Mouse (Mus musculus) right cerebral cortex, postnatal 36 days (tissue): Measurements from ENCODE around the gene Cep131.

Experiments
- DNase-seq, 2 experiments: peaks; one replicate each; pipeline ENCODE4 v3.0.0; 2022; ENCODE audit warnings: low spot score in 2 of 2, mixed read lengths in 1 of 2

Cep131 gene

DNA sequence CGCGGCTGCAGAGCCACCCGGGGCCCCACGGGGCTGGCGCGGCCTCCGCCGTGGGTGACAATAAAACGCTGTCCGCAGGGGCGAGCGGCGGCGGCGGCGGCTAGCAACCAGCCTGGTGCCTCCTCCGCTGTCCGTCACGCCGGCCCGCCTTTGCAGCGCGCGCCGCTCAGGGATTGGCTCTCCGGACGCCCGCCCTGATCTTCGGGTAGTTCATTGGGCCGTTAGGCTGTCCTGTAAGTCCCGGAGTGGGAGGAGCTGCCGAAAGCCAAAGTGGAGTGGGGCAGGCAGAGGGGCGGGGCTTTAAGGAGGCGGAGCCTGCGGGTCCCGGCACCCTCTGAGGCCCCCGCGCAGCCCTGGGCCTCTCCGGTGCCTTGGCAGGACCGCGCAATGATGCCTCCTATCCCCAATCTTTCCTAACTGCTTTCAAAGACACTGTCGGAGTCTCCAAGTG is at the start of gene Cep131:
TSS of gene Cep131 (minus strand) at position 126 of the 451 bp plus-strand sequence.
- DNase-seq, result peak; percentile 98

DNA sequence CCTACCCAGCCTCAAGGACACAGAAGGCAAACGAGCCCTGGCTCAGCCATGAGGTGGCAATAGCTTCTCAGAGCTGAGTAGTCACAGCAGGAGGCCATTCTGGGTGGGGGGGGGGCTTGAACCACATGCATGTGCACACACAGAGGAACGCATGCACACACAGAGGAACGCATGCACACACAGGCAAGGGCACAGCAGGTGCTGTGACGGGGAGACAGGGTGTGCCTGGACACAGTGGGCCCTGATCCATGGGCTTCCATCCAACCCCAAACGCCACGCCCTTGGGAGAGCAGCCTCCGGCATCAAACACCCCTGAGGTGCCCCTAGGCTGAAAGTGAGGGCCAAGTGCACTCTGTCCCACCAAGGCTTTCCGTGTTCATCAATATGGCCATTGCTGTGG is 49.6 kb upstream of the Cep131 start:
- no peak for DNase-seq

DNA sequence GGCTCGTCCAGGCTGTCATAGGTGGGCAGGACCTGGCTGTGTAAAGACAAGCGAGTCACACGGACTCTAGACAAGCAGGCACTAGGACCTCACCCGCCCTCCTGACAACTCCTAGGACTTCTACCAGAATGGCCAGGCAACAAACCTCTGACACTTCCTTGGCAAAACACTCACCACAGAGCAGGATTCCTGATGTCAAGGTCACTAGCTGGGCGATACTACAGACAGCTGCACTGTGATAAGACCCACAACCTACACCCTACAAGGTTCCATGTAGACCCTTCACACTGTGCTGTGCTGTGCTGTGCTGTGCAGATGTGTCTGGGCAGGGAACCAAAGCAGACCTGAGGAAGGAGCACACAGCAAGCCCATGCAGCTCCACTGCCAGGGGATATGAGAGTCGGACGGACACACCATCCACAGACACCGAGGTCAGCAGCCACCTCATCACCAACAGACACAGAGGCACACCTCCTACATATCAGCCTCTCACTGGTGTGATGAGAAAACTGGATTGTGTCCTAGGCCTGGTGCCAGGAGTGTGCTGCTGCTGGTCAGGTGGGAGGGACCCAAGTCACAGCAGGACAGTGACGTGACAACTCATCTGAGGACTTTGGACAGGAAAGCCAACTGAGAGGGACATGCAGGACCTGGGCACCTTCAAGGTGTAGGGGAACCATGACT is 48.4 kb upstream of the Cep131 start:
- DNase-seq, result no peak

DNA sequence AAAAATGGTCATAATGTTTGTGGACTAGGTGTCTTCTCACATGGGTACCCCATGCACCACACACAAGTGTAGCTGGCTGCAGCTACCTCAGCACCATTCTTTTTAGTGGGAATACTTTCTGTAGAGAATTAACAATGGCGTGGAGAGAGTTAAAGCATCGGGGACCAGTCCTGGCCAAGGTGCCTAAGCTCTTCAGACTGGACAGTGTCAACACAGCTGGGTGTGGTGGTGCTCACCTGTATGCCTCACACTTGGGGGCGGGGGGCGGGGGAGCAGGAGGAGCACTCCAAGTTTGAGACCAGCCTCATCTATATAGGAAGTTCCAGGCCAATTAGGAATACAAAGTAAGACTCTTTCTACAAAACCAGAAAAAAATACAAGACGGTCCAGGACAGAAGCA is 47.5 kb upstream of the Cep131 start:
- no peak for DNase-seq

DNA sequence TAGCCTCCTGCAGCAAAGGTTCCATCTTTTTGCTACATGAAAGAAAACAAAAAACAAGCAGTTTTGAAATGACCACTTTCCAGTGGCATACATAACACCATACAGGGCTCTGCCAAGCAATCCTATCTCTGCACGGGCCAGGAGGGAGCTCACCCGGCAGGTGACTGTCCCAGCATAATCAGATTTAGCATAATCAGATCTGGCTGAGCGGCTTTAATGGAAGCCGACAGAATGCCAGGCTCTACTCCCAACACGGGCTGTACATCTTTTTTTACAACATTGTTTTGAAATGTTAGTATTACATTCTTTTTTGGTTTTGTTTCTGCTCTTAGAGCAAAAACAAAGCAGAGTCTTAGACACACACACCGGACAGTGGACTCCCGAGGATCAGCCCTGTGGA is 42.7 kb upstream of the Cep131 start:
- DNase-seq, result no peak

DNA sequence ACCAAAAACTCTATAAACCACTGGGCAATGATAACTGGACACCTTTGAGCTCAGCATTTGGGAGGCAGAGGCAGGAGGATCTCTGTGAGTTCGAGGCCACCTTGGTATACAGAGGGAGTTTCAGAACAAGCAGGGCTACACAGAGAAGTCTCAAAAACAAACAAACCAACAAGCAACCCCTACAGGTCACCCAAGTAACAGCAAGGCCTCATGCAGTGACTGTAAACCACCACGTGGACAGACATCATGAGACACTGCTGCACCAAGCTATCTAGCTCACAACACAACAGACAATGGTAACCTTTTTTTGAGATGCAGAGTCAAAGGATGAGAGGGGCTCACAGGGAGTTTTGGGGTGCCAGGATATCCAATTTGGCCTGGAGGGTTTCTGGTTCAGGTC is 40.2 kb upstream of the Cep131 start:
- DNase-seq, result no peak

DNA sequence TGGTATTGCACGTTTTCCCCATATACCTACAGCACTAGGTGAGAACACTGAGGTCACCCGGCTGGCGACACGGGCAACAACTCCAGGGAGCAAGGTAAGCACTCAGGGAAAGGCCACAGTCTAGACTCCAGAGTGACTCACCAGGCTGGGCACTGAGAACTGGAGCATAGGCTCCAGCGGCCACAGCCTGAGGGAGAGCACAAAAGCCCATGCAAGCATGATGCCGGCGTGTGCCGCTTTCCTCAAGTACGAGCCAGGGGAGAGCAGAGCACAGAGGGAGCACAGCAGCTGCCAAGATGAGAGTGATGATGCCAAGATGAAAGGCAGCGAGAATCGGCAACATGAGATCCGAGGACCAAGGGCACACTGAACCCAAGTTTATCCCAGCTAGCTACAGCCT is 35.5 kb upstream of the Cep131 start:
- DNase-seq, result no peak

DNA sequence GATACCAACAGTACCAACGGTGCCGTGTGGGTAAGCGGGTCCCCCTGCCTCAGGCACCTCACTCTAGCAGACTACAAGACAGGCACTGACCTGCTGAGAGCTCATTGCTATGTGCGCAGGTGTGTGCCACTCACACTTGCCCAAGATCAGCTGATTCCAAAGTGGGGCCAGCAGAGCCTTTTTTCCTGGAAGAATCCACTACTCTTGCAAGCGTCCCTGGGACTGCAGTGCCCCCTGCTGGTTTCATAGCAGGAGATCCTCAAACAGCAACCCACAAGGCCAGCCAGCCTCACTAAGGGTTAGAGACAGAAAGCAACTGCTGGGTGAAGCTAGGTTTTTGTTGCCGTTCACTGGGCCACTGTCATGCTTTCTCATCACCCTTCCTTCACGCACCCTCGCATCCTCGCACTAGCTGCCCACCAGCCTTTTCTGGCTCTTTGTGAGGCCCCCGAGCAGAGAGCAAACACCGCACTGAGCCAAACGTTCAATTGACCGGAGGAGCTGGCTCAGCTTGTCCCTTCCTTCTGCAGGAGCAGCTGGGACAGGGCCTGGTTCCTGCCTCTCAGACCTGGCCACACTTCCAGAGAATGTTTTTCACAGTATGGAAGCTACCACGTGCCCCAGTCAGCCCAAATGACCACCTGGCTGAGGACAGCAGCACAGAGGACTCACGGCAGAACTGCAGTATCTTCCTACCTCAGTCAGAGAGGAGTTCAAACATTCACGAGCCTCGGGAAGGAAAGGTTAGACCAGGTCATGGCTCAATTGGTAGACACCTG is 34.2 kb upstream of the Cep131 start:
- DNase-seq, result peak; percentile 44 to 45

DNA sequence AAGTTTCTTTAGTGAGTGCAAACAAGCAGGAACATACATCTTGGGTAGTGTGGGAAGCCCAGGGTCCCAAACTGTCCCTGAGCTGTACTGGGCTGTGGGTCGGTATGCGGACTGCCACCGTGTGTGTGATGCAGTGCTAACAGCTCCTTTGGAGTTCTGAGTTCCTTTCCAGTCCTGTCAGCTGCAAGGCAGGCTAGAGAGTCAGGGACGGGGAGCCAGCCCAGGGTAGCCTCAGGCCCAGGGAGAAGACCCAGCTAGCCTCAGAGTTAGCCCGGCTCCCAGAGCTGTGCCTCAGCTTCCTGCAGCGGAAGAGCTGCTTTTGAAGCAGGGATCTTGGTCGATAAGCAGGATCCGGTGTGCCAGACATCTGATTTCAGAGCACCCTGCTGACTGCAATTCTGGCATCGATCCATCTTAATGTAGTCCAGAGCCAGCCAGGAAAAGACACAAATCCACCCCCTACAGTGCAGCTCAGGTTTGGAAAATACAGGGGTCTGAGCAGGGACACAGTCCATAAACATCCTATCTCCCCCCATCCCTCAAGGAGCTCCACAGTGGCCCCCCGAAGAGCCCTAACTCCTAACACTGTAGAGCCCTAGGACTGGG is 33.4 kb upstream of the Cep131 start:
- no peak for DNase-seq

DNA sequence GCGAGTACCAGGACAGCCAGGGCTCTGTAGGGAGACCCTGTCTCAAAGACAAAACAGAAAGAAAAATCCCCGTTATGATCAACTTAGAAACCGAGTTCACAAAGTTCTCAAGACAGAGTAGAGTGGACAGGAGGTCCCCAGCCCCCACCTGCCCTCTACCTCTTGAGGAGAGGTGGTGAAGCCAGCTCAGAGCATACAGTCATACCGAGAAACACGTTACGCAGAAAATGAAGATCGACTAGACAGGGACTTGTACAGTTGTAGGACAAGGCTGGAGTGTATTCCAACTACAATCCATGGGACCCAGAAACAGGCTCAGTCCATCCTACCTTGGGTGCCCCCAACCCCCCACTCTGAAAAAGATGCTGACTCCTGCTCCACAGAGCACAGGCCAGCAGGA is 32.5 kb upstream of the Cep131 start:
- no peak for DNase-seq

DNA sequence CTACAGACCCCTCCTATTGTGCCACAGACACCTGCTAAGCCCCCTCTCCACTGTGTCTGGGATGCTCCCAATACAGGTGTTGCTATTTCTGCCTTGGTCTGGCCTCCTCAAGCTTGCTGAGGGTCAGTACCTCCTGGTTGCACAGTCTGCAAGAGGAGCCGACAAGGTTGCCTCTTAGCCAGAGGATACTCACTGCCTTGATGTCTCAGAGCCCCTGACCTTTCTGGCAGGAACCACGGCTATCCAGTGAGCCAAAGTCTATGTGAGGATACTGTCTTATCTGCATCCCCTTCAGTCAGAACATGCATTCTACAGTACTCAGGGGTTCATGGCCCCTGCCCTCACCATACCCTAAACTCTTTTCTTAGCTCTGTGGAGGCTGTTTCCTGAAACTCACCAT is 31.0 kb upstream of the Cep131 start:
- DNase-seq, result no peak

DNA sequence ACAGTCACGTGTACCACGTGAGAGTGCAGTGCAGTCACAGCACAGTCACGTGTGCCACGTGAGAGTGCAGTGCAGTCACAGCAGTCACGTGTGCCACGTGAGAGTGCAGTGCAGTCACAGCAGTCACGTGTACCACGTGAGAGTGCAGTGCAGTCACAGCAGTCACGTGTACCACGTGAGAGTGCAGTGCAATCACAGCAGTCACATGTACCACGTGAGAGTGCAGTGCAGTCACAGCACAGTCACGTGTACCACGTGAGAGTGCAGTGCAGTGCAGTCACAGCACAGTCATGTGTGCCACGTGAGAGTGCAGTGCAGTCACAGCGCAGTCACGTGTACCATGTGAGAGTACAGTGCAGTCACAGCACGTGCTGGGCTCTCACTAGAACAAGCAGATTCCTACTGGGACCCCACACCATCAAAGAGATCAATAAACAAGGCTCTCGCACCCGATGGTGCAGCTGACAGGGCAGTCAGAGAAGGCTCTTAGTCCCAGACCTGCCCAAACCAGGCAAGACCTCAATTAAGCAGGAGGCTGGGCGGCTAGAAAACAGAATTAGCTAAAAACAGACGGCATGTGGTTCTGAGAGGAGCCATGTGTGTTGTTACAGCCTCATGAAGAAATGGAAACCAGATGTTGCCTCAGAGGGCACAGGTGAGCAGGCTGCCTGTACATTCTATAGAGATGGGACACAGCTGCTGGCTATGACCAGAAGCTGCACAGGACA is 28.0 kb upstream of the Cep131 start:
- DNase-seq, result no peak

DNA sequence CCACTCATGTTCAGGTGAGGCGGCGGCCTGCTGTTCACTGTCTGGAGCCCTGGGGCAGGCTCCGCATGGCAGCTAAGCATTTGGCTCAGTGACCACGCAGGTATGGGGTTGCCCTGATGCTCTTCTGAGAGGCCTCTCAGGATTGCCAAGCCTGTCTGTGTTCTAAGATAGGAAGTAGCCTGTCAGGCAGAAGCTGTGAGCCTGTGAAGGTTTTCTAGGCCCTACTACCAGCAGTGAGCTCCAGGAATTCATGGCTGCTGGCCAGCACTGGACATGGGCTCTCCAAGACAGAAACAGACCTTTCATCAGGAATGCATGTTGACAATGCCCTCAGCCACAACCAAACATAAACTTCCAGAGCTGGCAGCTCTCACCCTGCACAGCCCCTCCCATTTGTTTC is 25.5 kb upstream of the Cep131 start:
- DNase-seq, result no peak

DNA sequence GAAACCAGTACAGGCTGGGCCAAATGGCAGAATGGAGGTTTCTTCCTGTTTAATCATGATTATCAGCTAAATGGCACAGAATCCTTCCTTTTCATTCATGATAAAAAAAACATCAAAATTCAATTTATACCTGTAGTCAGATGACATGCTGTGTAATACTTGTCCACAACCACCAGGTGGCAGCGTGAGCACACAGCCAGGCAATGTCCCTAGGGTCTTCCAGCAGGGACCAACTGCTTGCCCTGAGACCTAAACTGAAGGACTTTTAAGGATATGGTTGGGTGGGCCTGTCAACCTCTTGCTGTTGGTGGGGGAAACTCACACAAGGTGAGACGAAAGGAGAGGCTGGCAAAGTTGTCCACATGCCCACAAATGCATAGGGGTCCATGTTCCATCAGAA is 24.4 kb upstream of the Cep131 start:
- DNase-seq, result no peak

DNA sequence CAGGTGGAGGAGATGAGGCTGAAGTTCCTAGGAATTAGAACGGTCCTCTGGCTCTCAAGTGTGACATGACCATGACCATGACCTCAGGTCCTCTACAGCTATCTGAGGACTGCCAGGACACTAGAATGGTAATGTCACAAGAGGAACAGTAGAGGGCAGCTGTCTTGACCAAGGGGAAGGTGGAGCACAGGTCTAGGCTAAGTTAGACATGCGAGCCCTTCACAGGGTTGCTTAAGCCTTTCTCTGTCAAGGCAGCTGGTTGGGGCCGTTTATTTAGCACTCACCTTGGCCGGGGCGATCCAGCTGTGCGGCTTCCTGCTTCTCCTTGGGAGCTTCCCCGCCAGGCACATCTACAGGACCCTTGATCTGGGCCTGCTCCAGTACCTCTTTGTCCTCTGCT is 23.9 kb upstream of the Cep131 start:
- no peak for DNase-seq

DNA sequence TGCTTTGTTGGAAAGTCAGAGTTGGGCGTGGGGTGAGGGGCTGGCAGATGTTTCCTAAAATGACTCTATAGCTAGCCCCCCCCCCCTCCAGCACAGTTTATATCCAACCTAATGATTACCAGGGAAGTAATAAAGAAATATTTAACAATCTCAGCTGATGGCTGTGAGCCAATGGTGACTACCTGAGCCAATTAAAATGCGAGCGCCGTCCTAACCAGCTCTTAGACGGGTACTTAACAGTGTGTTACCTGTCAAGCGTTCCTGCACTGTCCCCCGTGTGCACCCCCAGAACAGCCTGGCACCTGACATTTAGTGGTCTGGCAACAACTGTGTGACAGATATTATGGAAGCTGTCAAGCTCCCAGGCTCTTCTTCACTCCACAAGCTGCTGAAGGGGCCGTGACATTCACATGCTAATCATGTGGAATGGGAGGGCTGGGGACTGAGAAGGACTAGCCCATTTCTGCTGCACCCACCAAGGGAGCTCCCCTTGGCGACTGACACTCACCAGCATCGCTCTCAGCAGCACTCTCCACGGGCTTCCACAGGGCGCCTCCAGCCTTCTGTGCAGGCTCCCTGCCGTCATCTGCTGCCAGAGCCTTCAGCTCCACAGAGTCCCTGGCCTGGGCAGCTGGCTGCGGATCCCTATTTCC is 23.1 kb upstream of the Cep131 start:
- no peak for DNase-seq

DNA sequence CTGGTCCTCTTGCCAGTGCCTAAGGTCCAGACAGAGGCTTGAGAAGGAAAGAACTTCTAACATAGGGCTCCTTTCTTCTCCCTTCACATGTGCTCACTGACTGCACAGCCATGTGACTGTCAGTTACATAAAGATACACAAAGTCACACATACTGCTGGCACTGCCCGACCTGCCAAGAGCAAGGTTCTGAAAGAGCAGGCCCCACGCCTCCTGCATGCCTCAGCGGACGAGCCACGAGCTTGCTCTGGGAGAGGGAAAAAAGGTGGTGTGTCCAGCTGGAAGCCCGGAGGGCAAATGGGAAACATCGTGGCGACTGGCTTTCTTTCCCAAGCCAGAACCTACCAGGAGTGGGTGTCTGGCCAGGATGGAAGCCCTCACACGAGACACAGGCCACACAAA is 21.2 kb upstream of the Cep131 start:
- no peak for DNase-seq

DNA sequence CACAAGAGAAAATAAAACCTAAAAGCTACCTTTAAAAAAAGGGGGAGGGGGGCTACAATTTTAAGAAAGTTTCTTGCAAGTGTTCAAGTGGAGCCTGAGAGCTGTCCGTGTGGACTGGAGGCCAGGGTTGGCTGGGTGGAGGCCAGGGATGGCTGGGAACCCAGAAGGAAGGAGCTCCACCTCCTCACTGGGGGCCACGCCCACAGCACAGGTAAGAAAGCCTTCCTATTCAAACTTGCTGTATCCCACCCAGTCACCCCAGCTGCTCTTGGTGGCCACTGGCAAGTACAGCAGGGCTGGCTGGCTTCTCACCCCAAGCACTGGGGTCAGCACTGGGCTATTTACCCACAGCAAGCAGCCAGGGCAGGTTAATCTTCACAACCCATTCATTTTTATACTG is 20.4 kb upstream of the Cep131 start:
- no peak for DNase-seq

DNA sequence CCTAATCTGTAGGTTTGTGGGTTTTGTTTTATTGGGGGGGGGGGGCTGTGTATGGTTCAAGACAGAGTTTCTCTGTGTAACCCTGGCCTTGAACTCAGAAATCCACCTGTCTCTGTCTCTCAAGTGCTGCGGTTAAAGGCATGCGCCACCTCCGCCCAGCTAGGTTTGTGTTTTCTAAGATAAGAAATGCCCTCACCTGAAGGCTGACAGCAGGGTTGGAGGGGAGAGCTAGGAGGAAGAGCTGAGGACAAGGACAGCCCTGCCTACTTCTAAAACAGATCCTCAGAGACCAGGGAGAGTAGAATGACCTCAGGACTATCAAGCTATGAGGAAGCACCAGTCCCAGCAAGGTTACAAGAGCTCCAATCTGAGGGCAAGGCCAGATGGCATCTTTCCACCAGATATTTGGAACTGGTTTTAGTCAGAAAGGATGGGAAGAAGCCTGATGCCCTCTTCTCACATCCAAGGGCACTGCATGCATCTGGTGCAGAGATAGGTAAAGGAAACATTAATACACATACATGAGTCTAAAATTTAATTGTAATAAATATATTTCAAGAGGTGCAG is 16.9 kb upstream of the Cep131 start:
- DNase-seq, result no peak

DNA sequence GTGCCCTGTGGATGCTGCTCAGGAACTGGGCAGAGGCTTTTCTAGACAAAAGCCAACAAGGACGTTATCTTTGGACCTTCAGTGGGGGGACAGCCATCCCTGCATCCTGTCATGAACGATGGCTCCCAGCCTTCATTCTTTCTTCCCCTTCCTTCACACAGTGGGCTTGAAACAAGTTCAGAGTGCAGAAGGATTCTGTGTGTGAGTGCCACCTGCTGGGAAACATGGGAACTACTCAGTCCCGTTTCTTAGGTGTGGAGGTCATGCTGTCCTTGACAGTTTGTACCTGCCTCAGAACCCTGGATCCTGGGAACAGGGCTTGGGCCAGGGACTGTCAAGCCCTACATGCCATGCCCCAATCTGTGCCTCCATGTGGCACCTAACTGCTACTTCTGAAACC is 14.4 kb upstream of the Cep131 start:
- peak; percentile 45 to 48 for DNase-seq
